Mouse (Mus musculus) adrenal gland, adult 10 weeks (tissue): Measurements from ENCODE around the gene Exph5. TPM values are rescaled to one million over a fixed set of nuclear protein-coding genes. Genes with fewer than 3 reads are reported as not detected.

ENCODE experiments used
- polyA plus RNA-seq: library from polyadenylated mRNA; stranded (reverse); fragments of 350-450 nt; fragmentation: Illumina TruSeq; extraction: RNeasy Lipid Tissue Mini Kit (QIAGEN cat#74804); gene quantifications from one replicate; pipeline ENCODE4 v1.2.3, GENCODE M21; 2014; ENCODE audit warnings: low read depth, low replicate concordance

Exph5 gene
- polyA plus RNA-seq, result not detected

GRCm38 (mm10) chr9:53301269-53301720 is at the start of gene Exph5:
TSS of gene Exph5 (plus strand) at chr9:53301670.

GRCm38 (mm10) chr9:53383951-53384866 is 82.7 kb downstream of the Exph5 start, which contains the start of gene Kdelc2:
TSS of gene Kdelc2 (plus strand) at chr9:53384025.

GRCm38 (mm10) chr9:53402291-53402711 is 100.8 kb downstream of the Exph5 start, which contains the start of gene 4930550C14Rik:
TSS of gene 4930550C14Rik (plus strand) at chr9:53402325.

Other genes starting within 250 kb of the Exph5 start
- gene Ddx10, start 53.6 kb upstream of the Exph5 start, polyA plus RNA-seq, result 56.9 TPM
- 29.9 TPM for gene Kdelc2, start 82.4 kb downstream of the Exph5 start, polyA plus RNA-seq
- gene 4930550C14Rik, start 100.7 kb downstream of the Exph5 start, polyA plus RNA-seq, result 15.2 TPM
- gene Atm, start 235.1 kb downstream of the Exph5 start, polyA plus RNA-seq, result 18.5 TPM
- gene Npat, start 235.4 kb downstream of the Exph5 start, polyA plus RNA-seq, result 34.5 TPM